Mouse (Mus musculus) gastrocnemius, adult 8-10 months (tissue): ENCODE measurements around the gene Srsf9. TPM values are rescaled to one million over a fixed set of nuclear protein-coding genes. Genes with fewer than 3 reads are reported as not detected.

Source experiments
- DNase-seq, 2 experiments: peaks; one replicate each; pipeline ENCODE4 v3.0.0; 2022; ENCODE audit warnings: low spot score in 2 of 2
- total RNA-seq, 4 experiments: library from RNA; stranded (reverse); gene quantifications; 2 replicates each; pipeline ENCODE4 v1.2.4; 2022

Gene Srsf9
- total RNA-seq, 4 experiments from 2014 or later: 8.6 to 13.1 (median 11.5) TPM

DNA sequence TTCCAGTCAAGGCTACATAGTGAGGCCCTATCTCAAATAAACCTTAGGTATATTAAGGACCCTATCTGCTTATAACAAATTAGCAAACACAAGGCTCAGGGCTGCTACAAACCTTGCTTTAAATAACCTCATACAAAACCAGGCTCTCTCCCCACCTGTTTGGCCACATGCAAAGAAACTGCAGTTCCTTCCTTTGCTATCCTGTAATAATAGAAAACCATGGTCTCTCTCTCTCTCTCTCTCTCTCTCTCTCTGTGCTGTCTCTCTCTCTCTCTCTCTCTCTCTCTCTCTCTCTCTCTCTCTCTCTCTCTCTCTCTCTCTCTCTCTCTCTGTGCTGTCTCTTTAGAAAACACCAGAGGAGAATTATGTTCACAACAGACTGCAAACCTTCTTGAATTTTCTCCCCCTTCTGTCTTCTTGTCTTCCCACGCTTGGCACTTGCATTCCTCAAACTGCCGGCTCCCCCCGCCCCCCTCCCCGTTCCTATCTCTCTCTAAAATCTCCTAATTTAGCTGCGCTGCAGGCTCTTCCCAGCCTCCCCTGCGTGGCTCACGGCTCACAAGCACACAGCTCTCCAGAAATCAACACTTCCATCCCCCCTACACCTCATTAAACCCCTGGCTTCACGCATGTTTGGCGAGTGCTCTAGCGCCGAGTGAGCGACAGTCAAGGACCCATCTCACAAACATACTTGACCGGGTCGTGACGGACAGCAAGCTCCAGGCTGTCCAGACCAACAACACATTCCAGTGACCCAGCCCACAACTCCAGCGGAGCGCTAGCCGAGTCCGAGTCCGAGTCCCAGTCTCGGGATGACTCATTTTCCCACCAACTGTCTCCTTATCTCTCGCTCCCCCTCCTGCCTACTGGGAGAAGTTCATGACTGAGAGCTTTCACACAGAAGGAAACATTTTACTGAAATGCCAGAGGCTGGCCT, 7.7 kb upstream of the Srsf9 start:
- peak; percentile 50 to 57 for DNase-seq

DNA sequence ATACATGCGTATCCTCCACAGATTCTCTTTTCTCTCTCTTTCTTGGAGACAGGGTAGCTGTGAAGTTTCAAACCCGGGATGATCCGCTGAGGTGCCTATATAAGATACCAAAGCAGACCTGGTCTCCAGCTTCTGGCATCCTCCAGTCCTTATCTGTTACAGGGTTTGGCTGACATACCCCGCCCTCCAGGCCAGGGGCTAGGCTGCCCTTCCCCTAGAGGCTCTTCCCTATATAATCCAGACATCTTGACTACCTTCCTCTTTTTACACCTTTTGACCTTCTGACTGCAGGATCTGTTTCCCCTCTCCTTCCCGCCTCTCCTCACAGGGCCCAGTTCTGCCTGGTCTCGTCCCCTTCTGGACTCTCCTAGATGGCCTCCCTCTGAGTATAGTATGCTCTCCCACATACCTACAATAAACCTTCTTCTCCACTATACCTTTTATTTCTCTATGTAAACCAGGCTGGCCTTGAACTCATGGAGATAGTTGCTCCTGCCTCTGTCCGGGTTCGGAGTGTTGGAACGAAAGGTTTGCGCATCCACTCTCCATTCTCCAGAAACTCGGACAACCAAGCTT, 633 bp upstream of the Srsf9 start:
- no peak for DNase-seq

DNA sequence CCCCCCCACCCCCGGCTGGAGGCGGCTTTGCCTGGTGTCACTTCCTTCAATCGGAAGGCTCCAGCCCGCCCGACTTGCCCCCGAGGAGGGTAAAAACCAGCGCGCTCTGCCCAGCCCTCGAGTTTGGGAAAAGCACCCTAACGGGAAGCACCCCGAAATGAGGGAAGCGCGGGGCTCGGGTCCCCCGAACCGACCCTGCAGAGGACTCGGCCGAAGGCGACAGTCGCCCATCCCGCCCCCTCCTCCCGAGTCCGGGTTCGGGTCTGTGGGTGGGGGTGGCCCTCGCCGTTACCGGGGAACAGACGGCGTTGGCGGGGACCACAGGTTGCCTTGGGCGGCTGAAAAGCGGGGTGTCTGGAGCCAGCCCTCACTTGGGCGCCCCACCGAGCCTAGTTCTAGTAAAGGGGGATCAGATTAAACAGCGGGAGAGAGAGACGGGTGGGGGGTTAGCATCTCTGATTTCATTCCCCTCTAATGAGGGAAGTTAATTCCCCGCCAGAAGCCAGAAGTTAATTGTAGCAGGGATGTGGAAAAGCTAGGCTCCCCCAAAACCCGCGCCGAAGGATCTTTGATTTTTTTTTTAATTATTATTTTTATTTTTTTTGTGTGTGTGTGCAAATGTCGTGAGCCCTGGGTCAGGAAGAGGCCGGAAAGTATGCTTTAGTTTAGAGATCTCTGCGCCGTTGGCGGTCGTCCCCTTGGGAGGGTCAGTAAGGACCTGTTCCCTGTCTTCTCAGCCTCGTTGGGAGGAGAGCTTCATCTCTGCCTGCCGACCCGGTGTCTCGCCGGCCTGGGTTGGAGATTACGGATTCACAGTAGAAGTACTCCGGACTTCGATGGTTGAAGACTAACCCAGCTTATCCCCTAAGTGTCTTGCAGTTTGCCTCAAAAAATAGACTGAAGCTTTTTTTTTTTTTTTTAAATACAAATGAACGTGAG, 902 bp downstream of the Srsf9 start:
- DNase-seq: no peak

DNA sequence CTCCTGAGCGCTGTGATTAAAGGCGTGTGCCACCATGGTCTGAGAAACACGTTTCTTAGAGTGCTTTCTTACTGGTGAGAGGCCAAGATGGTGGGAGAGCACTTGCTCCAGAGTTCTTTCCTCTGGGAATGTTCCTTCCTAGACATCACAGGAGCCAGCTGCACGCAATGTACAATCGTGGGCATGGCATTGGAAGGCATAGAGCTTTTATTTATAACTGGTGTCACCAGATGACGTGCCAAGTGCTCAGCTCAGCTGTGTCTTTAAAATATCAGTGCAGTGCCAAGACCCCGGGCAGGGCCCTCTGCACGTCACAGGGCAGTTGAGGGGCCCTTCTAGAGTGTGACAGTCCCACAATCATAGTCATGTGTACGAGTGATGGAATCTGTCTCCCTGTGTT, 4.0 kb downstream of the Srsf9 start:
- DNase-seq: no peak

DNA sequence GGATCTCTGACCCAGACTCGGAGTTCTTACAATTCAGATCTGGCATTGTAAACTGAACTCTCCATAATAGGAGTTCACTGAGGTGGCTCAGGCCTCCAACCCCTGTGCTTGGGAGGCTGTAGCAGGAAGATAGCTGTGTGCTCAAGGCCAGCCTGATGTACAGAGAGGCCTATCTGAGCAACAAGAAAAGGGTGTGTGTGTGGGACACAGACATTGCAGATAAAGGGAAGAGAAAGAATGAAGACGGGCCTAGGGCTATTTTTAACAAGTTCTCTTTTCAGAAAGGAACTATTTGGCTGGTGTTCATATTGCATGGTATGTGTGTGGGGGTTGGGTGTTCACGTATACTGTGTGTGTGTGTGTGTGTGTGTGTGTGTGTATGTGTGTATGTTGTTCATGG, 6.6 kb downstream of the Srsf9 start:
- no peak for DNase-seq

DNA sequence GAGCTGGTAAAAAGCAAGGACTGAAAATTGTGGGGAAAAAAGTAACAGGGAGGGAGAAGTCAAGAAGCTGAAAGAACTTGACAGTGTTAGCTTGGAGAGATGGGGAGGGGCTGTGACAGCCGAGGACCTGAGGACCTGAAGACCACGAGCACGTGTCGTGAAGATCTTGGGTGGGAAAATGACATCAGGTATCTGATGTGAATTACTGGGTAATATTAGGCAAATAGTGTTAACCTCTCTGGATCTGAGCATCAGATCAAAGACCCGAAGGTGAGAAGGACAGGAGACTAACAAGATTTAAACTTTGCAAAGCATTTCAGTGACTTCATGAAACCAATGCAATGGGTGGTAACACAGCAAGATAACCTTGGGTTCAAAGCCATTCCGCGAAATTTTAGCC, 13.0 kb downstream of the Srsf9 start:
- no peak for DNase-seq

DNA sequence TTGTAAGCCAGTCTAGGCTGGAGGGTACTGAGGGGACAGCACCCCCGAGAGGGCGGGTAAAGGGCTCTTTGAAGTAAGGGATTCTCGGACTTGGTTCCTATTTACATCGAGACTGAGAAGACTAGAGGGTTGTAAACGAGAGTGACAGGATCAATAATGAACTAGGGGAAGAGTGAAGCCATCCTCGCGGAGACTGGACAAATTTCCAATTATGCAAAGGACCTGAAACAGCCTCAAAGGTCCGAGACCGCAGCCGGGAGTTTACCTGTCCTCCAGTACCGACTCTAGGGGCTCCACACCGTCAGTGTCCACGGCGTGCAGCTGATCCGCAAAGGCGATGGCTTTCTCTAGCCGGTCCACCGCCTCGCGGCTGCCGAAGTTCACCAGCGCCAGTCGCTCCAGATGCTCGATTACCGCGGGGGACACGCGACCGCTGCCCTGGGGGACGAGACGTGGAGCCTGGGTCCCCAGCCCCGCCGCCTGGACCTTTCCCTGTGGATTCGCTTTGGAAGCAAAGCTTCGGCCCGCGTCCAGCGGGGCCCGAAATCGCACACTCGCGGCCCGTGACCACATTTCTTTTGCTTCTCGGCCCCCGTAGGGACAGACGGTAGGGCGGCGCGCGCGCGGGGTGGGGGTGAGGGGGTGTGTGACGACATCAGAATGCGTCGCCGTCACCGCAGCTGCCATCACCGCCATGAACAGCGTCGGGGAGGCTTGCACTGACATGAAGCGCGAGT, 13.8 kb downstream of the Srsf9 start, which contains the start of the genes Gatc and Triap1:
Gene Gatc (minus strand): TSS at position 602 of the 737 bp plus-strand sequence.
Gene Triap1 (plus strand): TSS at position 649 of the 737 bp plus-strand sequence.
- DNase-seq: peak; percentile 72 to 78

DNA sequence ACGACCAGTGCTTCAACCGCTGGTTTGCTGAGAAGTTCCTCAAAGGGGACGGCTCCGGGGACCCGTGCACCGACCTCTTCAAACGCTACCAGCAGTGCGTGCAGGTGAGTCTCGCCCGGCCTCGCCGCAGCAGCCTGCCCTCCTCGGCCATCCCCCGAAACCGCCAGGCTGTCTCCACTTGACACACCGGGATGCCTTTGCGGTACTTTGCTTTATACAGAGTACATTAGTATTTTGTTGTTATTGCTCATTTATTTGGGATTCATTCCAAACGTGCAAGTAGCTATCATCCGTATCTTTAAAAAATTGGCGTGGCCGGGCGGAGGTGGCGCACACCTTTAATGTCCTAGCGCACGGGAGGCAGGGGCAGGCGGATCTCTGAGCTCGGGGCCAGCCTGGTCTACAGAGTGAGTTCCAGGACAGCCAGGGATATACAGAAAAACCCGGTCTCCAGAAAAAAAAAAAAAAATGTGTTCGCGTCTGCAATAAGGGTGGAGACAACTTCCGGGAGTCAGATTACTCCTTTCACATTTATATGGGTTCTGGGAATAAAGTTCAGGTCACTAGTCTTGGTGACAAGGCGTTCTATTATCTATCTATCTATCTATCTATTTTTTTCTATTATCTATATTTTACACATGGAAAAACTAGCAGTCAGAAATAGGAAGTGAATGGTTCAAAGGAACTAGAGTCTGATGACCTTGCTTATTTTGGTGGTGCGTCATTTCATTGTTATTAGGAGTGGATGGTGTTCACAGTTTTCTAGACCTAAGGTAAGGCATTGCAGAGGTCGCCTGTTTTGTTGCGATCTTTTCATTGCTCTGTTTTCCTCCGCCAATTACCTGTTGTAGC, 14.6 kb downstream of the Srsf9 start:
- DNase-seq: no peak

DNA sequence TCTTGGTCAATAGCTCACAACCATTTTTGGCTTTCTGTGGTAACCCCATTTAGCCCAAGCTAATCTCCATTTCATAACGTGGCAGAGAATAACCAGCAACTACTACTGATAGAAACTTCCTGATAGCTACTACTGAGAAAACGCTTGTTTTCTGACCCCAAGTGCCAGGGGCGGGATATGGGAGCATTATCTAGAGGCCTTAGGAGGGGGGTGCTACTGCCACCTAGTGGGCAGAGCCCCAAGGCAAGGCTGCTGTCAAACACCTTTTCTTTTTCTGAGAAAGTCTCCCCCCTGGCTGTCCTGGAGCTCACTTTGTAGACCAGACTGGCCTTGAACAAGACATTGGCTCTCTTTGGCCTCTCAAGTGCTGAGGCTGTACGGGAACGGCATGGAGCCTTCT, 20.6 kb downstream of the Srsf9 start:
- peak; percentile 62 to 75 for DNase-seq

DNA sequence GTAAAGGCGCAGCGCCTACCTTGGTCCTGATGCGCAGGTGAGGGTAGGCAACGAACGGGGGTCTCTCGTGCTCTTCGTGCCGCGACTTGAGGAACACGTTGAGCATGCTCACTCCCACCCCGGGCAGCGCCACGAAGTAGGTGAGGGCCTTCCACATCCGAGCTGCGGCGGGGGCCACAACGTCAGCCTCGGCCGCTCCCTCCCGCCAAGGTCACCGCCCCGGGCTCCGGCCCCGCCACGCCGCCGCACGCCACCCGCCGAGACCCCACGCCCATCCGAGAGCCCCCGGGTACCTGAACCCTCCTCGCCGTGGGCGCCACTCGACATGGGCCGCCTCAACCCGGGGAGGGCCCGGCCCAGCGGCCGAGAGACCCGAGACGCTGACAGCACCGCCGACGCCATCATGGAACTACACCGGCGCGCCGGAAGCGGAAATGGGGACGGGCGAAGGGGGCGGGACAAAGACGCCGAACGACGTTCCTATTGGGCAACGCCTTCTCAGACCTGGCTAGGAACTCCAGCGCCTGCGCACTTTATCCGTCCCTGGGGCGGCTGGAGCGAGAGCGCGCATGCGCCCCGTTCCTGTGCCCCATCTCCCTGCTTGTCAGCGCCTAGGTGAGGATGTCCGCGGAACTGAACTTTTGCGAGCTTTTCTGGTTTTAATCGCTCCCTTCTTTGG, 21.7 kb downstream of the Srsf9 start, which contains the start of gene Cox6a1:
Gene Cox6a1 (minus strand): TSS at position 436 of the 679 bp plus-strand sequence.
- peak; percentile 96 to 98 for DNase-seq

DNA sequence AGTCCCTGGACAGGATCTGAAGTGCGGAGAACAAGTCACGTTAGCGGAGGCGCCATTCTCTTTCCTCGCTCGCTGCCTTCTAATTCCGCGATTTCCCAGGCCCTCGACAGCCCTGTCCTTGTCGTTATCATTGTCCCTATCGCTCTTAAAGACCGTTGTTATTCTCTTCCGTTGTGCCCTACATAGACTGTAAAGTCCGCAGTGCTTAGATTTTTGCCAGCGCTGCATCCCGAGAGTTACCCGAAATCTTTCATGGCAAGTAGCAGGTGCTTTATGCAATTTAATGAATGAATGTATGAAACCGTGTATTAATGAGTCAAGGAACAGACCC, 22.2 kb downstream of the Srsf9 start:
- DNase-seq: no peak

DNA sequence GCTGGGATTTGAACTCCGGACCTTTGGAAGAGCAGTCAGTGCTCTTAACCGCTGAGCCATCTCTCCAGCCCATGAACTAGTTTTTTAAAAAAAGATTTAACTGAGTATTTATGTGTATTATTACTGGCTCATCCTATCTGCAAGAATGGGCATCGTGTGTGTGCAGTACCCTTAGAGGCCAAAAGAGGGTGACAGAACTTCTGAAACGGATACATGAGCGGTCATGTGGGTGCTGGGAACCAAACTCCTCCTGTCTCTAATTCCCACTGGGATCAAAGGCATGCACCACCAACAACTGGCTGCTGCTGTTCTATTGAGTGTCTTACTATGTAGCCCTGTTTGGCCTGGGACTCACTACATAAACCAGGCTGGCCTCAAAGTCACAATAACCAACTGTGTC, 24.4 kb downstream of the Srsf9 start:
- no peak for DNase-seq

DNA sequence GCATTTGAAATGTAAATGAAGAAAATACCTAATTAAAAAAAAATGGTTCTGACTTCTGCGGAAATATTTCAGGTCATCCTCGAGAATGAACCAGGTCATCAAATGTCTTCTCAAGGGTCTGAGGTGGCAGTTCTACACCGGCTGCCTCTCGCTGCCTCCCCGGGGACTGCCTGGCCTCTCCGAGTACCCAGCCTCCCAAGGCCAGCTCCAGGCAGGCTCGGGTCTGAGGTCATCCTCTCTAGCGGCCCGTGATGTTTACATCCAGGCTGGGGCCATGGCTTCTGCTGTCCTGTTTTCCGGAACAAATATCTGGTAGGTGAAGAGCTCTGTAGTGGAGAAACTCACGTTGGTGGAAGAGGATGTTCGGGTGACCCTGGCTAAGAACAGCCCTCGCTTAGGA, 28.1 kb downstream of the Srsf9 start:
- no peak for DNase-seq

DNA sequence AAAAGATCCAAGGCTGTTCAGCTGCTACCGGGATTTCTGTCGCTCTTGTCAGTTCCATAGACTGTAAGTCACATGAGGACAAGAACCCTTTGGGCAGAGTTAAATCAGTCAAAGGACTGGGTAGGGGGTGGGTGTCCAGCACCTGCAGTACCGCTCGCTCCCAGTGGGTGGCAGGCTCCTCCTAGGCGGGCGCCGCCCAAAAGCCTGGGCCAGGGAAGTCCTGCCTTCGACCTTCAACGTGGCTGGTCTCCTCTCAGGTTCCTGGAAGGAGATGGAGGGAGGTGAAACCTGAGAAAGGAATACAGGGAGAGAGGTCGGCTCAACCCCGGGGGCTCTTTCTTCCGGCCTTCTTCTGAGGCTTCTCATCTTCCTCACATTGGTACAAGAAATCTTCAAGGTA, 31.9 kb downstream of the Srsf9 start:
- peak; percentile 45 to 66 for DNase-seq

DNA sequence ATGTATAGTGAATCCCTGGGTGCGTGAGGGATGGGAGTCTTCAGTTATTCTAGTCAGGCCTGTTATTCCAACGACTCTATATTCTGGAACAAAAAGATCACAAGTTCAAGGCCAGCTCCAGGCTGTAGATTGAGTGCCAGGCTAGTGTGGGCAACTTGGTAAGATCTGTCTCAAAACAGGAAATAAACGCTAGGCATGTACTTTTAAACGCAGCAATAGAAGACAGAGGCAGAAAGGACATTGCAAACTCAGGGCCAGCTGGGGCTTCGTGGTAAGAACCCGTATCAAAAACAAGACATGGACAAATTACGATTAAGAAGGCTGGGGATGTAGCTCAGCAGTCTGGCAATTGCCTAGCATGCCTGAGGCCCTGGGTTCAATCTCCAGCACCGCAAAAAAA, 32.5 kb downstream of the Srsf9 start:
- no peak for DNase-seq

DNA sequence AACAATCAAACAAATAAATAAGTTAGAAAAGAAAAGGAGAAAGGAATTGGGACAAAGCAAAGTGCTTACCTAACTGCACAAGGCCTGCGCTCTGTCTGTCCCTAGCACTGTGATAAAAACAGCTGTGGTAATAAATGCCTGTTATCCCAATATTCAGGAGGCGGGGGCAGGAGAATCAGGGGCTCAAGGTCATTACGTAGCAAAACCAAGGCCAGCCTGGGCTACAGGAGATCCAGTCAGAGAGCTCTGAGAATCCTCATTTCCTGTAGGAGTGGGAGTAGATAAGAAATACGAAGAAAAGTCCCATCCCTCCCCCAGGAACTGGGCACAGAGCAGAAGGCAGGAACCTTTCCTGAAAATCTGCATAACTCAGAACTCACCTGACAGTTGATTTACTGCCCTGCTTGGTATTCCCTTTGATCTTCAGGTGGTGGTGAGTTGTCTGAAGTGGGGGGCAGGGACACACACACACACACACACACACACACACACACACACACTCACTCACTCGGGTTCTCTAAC, 32.9 kb downstream of the Srsf9 start:
- DNase-seq: no peak

DNA sequence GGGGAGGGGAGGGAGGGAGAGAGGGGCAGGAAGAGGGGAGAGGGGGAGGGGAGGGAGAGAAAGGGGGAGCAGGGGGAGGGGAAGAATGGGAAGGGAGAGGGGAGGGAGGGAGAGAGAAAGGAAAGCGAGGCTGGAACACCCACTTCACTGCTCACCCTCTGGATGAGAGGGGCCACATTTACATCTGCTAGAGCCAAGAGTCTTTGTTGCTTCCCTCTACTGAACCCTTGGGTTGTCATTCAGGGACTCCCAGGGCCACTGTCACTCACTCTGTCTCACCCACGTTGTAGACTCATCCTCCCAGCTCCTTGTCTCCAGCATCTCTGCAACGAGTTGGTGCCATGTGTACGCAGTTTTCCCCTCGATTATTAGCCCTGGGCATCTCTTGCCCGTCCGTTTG, 35.2 kb downstream of the Srsf9 start:
- DNase-seq: no peak

DNA sequence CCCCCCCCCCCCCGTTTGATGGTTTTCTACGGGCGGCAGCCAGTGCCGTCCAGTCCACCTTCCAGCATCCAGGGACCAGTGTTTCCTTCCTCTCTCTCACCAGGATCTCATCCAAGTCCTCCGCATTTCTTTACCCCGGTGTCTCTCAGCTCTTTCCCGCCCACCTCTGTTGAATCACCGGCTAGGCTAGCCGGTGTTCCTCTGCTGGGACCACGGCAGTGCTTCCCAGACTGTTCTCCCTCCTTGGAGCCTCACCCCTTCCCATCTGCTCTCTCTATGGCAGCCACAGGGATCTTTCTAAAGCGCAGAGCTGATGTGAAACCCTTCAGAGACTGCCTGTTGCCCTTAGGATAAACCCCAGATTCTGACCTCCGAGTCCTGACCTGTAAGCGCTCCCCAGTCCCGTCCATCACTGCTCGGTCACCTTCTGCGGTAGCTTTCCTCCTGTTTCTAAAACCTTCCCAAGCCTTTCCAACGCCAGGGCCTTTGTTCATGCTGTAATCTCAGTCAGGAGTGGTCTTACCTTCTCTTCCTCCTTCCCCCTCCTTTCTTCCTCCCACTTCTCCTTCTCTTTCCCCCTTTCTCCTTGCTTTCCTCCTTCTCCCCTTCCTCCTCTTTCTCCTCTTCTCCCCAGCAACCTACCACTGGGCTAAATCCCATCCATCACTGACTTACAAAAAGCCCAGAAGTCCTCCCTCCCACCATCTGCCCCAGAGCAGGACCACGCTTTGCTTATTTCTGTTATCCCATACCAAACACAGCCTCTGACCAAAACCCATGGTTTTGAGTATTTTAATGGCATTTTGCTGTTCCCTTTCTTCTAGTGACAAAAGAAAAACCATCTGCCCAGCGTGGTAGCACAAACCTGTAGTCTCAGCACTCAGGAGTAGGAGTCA, 36.1 kb downstream of the Srsf9 start:
- DNase-seq: no peak
